Mouse (Mus musculus): Measurements from ENCODE around the gene Gng4.

Gng4 gene

GRCm38 (mm10) chr13:13808337-13809132 is 24.7 kb downstream of the Gng4 start:
- no peak for ATAC-seq (ENCODE audit: insufficient number of reproducible peaks, low FRiP score, low TSS enrichment)

GRCm38 (mm10) chr13:13810885-13811284 is 27.0 kb downstream of the Gng4 start:
- ATAC-seq (ENCODE audit: insufficient number of reproducible peaks, low FRiP score, low TSS enrichment), result no peak

DNA sequence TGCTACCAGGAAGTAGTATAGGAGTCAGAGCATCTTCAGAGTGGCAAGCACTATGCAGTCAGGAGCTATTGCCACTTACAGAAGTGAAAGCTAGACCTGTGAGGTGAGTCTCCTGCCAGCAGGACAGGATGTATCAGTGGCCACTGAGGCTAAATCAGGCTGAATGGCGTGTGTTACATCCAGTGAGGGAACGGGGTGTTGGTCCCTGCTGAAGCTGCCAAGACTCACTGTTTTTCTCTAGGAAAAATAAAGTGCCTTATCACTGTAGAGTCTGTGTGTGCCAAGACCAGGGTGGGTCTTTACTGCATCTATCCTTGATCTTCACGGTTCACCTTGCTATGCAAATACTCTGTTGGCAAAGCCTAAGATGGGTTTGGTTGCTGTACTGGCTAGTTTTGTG is 34.8 kb downstream of the Gng4 start:
- ATAC-seq (ENCODE audit: insufficient number of reproducible peaks, low FRiP score, low TSS enrichment), result no peak

- ATAC-seq (ENCODE audit: insufficient number of reproducible peaks, low FRiP score, low TSS enrichment), result no peak
These were observed 36.6 kb downstream of the Gng4 start for GRCm38 (mm10) chr13:13820234-13821123.

GRCm38 (mm10) chr13:13824946-13825345 is 41.1 kb downstream of the Gng4 start:
- no peak for ATAC-seq (ENCODE audit: insufficient number of reproducible peaks, low FRiP score, low TSS enrichment)

DNA sequence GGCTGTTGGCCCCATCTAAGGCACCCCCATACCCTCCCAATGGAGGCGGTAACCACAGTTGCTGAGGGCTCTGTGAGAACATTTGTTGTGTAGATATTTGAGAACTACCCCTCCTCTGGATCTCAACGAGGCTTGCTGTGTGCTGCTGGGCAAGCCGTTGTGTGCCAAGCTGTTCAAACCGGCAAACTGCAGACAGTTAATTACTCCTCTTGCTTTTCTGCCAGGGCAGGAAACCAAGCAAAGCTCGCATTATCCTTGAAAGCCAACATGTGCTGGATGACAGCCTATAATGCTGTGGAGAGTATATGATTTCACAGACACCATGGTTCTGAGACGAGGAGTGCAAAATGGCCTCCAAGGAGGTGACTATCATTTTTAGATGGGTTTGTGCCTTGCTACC is 42.7 kb downstream of the Gng4 start:
- ATAC-seq (ENCODE audit: insufficient number of reproducible peaks, low FRiP score, low TSS enrichment), result no peak

DNA sequence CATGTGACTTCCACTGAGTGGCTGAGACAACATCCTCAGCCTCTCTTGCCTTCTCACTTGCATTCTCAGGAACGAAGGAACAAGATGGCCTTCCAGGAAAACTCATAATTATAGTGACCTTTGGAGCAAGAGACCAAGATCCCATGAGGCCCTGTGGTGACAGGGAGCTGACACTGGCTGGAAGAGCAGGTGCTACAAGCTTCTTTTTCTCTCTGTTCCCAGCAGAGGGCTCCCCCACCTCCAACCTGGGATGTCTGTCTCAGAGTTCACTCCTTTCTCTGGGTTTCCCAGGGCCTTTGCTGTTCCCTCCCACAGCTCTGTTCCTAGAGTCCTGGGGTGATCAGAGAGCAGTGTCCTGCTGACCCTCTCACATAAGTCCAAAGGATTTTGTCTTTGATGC is 44.3 kb downstream of the Gng4 start:
- ATAC-seq (ENCODE audit: insufficient number of reproducible peaks, low FRiP score, low TSS enrichment), result no peak

DNA sequence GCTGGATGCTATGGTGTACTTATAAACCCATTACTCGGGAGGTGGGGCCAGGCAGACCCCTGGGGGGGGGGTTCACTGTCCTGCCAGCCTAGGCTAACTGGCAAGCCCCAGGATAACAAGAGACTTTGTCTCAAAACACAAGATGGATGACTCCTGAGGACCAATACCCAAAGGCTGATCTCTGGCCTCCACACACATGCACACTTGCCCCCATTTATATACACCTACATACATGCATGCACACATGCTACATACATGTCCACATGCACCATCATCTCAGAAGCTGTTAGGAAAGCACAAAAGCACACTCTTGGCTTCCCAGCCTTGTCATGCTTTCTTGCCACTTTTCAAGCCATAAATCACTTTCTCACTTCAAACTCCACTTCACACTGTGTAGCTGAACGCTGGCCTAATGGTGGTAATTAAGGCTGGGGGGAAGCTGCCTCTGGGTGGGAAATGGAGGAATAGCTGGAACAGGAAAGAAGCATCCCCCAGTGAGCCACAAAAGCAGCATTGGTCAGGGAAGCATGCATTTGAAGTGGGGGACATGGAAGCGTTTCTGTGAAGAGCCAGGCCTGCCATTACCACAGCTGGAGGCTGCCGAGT is 46.7 kb downstream of the Gng4 start:
- ATAC-seq (ENCODE audit: insufficient number of reproducible peaks, low FRiP score, low TSS enrichment), result no peak

- ATAC-seq (ENCODE audit: insufficient number of reproducible peaks, low FRiP score, low TSS enrichment), result no peak
These were observed 51.3 kb downstream of the Gng4 start for GRCm38 (mm10) chr13:13835180-13835579.

DNA sequence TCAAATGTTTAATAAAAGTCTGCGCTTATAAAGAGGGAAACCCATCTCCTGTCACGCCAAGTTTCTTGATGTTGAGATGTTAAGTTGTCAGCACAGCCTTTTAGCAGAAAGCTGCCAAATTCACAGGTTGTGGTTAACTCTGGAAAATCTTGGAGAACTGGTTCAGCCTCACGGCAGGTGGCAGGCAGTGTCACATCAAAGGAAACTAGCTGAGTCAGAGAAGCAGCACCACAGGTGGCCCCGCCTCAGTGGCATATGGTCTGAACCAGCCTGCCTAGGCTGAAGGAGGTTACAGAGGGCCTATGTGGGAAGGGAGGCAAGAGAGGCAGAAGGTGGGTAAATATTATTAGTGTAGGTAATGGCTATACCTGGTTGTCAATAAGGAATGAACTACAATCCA is 61.2 kb downstream of the Gng4 start:
- ATAC-seq (ENCODE audit: insufficient number of reproducible peaks, low FRiP score, low TSS enrichment), result no peak

DNA sequence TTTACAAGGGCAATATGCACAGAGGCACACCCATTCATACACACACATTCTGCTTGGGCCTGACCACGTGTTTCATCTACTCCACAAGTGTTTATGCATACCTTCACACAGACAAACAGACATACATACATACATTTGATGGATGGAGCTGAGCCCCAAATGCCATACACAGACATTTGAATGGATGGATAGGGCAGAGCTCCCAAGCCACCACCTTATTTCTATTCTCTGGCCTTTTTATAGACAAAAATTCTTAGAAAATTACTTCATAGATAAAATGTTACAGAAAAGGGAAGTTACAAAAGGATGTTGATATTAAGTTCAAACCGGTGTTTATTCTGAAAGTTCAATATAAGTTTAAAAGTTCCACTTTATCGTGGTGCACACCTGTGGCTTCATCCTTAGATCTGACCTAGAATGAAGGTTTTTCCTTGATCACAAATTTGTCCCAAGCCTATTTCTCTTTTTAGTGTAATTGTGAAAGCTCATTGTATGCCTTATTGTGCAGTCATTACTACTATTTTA is 63.3 kb downstream of the Gng4 start:
- no peak for ATAC-seq (ENCODE audit: insufficient number of reproducible peaks, low FRiP score, low TSS enrichment)

- ATAC-seq (ENCODE audit: insufficient number of reproducible peaks, low FRiP score, low TSS enrichment), result no peak
These were observed 73.3 kb downstream of the Gng4 start for GRCm38 (mm10) chr13:13857190-13857589.

DNA sequence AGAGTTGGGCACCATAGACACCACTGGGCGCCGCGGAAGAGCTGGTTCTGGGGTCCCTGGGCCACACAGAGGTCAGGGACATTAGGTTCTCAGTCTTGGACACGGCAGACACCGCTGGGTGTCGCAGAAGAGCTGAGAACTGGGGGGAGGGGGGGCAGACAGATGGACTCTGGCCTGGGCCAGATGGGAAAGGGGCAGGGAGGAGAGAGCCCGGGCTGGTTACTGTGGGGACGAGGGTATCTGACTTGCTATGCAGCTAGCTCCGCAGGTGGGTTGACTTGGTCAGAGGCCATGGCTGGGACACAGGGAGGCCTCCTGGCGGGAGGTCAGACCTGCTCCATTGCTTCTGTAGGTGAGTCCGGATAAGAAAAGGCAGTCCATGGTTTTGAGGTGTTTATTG is 78.5 kb downstream of the Gng4 start:
- ATAC-seq (ENCODE audit: insufficient number of reproducible peaks, low FRiP score, low TSS enrichment), result 0 out of 2 replicates have a peak, but pooled peaks have one; percentile 31

GRCm38 (mm10) chr13:13862941-13863340 is 79.1 kb downstream of the Gng4 start:
- ATAC-seq (ENCODE audit: insufficient number of reproducible peaks, low FRiP score, low TSS enrichment), result no peak

GRCm38 (mm10) chr13:13866339-13866738 is 82.5 kb downstream of the Gng4 start:
- ATAC-seq (ENCODE audit: insufficient number of reproducible peaks, low FRiP score, low TSS enrichment), result no peak

DNA sequence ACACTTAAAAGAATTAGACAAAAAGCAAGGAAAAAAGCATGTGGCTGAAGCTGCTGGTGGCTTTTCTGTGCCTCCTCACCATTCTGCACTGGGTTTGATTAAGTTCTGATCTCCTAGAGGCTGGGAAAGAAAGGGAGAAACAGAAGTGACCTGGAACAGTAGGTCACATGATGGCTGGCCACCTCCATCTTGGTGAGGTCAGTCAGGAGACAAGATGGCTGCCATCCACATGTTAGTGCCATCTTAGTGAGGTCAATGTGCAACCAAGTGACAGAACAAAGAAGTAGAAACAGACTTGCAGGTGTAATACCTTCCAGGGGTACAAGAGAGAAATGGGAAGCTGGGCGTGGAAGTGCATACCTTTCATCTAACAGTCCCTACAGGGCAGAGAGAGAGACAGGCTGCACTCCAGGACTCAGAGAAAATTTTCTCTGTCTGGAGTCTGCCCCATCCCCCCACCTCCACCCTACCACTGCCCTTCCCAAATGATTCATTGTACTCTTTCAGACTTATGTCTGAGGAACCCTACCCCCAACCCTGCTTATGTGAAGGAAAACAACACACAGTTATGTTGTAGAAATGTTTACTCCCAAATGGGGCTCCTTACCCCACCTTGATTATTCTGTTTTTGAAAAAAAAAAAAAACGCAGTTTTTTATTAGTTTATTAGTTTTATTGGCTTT is 83.4 kb downstream of the Gng4 start:
- ATAC-seq (ENCODE audit: insufficient number of reproducible peaks, low FRiP score, low TSS enrichment), result no peak

- ATAC-seq (ENCODE audit: insufficient number of reproducible peaks, low FRiP score, low TSS enrichment), result no peak
These were observed 84.1 kb downstream of the Gng4 start for GRCm38 (mm10) chr13:13867922-13868321.

Measured in cerebellum, adult (tissue).